8 mouse cellular contexts compared by ENCODE assay signal in the genomic region with DNA sequence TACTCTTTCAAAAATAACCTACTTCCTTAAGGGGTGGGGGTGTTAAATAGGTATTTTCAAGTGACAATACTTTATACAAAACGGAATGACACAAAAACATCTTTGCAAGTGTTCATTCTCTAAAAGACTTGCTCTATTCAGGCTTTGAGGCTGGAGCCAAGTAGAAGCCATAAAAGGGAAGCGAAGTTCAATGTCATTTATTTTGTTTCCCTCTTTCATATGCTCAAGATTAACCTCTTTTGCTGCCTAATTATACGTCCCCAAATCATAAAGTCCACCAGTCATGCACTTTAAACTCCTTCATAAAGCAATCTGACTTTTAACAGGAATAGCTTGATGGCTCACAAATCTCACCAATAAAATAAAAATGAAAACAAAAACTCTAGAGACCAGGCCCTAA. TPM values are rescaled to one million over a fixed set of nuclear protein-coding genes. Genes with fewer than 3 reads are reported as not detected.
DNase-seq lines count a peak whose midpoint lies in the region; ATAC-seq and TF ChIP-seq lines count a peak whose summit lies in the region.

No protein-coding gene starts in this region.

- H3K27me3 ChIP-seq in embryonic facial prominence, embryonic 14.5 days (replicated peaks; ENCODE audit: control insufficient read depth, insufficient read depth, low read length): no peaks in the 10 kb centered on the region
- H3K27me3 ChIP-seq in limb, embryonic 10.5 days (ENCODE audit: low read depth, poor library complexity, severe bottlenecking): no peaks in the 10 kb centered on the region
- H3K27me3 ChIP-seq in neural tube, embryonic 14.5 days (ENCODE audit: control insufficient read depth, insufficient read depth, low read length): no peaks in the 10 kb centered on the region; the same call in 1 of the 2 replicates

- H3K4me2 ChIP-seq in embryonic facial prominence, embryonic 14.5 days (ENCODE audit: low read depth, low read length): peak overlapping the region; percentile 60
- peak overlapping the region; percentile 91 for H3K4me2 ChIP-seq in neural tube, embryonic 14.5 days (ENCODE audit: low read depth, low read length)

- H3K4me1 ChIP-seq in embryonic facial prominence, embryonic 14.5 days (ENCODE audit: control insufficient read depth, insufficient read depth, low read length): peaks cover 26% of the 10 kb centered on the region
- H3K4me1 ChIP-seq in limb, embryonic 10.5 days: peaks cover 28% of the 10 kb centered on the region
- H3K4me1 ChIP-seq in neural tube, embryonic 14.5 days (ENCODE audit: control insufficient read depth, insufficient read depth, low read length): peaks cover 23% of the 10 kb centered on the region; the same call in 1 of the 2 replicates

- H3K27ac ChIP-seq in layer of hippocampus, adult 2 months: peak overlapping the region; percentile 86
- peak overlapping the region; percentile 100 for H3K27ac ChIP-seq in embryonic facial prominence, embryonic 14.5 days (replicated peaks; ENCODE audit: low read depth, low read length)
- H3K27ac ChIP-seq in limb, embryonic 10.5 days: peak overlapping the region; percentile 100; the same call in 1 of the 2 replicates
- H3K27ac ChIP-seq in neural tube, embryonic 14.5 days (ENCODE audit: low read depth, low read length): no peak overlapping the region

- no peaks in the 10 kb centered on the region for H3K36me3 ChIP-seq in embryonic facial prominence, embryonic 14.5 days (ENCODE audit: control insufficient read depth, insufficient read depth, low read length)
- no peaks in the 10 kb centered on the region for H3K36me3 ChIP-seq in limb, embryonic 10.5 days
- H3K36me3 ChIP-seq in neural tube, embryonic 14.5 days (ENCODE audit: control insufficient read depth, insufficient read depth, low read length): no peaks in the 10 kb centered on the region

- DNase-seq in layer of hippocampus, adult 2 months (ENCODE audit: low spot score in 2 of 2): no peak
- no peak for DNase-seq in layer of hippocampus, adult 9-11 months
- DNase-seq in embryonic facial prominence, embryonic 14.5 days (ENCODE audit: low spot score): no peak
- no peak for DNase-seq in limb, embryonic 10.5 days (ENCODE audit: low spot score)
- no peak for DNase-seq in testis, postnatal 14 days (ENCODE audit: low spot score)
- DNase-seq in spleen, adult 18-20 months: no peak
- DNase-seq in cerebellum, adult 8-10 months: no peak

- H3K9ac ChIP-seq in embryonic facial prominence, embryonic 14.5 days (ENCODE audit: low read depth, low read length): peak overlapping the region; percentile 100
- H3K9ac ChIP-seq in neural tube, embryonic 14.5 days (replicated peaks; ENCODE audit: low read depth, low read length): no peak overlapping the region; the same call in 1 of the 2 replicates

- WGBS in embryonic facial prominence, embryonic 14.5 days: 25% methylated on average over 3 of the region's 3 CpGs
- 49% methylated on average over 3 of the region's 3 CpGs for WGBS in limb, embryonic 10.5 days
- 12% methylated on average over 3 of the region's 3 CpGs for WGBS in neural tube, embryonic 14.5 days

- no peak for ATAC-seq in embryonic facial prominence, embryonic 14.5 days (ENCODE audit: low read depth)
- no peak for ATAC-seq in neural tube, embryonic 14.5 days (ENCODE audit: low read depth)

- no peaks in the 10 kb centered on the region for H3K9me3 ChIP-seq in embryonic facial prominence, embryonic 14.5 days (ENCODE audit: control insufficient read depth, low read length)
- H3K9me3 ChIP-seq in limb, embryonic 10.5 days (replicated peaks): no peaks in the 10 kb centered on the region
- no peaks in the 10 kb centered on the region for H3K9me3 ChIP-seq in neural tube, embryonic 14.5 days (ENCODE audit: control insufficient read depth, low read length)

- peak overlapping the region; percentile 65 for H3K4me3 ChIP-seq in layer of hippocampus, adult 2 months
- peak overlapping the region; percentile 99 for H3K4me3 ChIP-seq in embryonic facial prominence, embryonic 14.5 days (ENCODE audit: low read depth, low read length)
- H3K4me3 ChIP-seq in limb, embryonic 10.5 days: peak overlapping the region; percentile 91
- peak overlapping the region; percentile 55 for H3K4me3 ChIP-seq in neural tube, embryonic 14.5 days (ENCODE audit: low read depth, low read length)

- TF ChIP-seq CTCF in layer of hippocampus, adult 2 months (conservative IDR thresholded peaks at IDR 0.05): no peak

RNA-seq across cellular contexts. Expression of a gene that starts 1.9 kb away (rescaled TPM):
- total RNA-seq in layer of hippocampus, adult 2 months (2021): 10 to 100 TPM; 43.0 to 43.7 TPM
- 33.9 and 35.3 TPM in 2 replicates for polyA plus RNA-seq in embryonic facial prominence, embryonic 14.5 days (2014; fragmentation: Nextera tagmentation; extraction: Ambion mirVana)
- 12.2 and 16.6 TPM in 2 replicates for polyA plus RNA-seq in limb, embryonic 10.5 days (2016; fragmentation: Nextera tagmentation; extraction: Ambion mirVana)
- 14.5 and 16.9 TPM in 2 replicates for polyA plus RNA-seq in neural tube, embryonic 14.5 days (2014; fragmentation: Nextera tagmentation; extraction: Ambion mirVana)
